Mouse (Mus musculus) lung, embryonic 16.5 days (tissue): ENCODE results near the gene Ankrd9. TPM values are rescaled to one million over a fixed set of nuclear protein-coding genes. Genes with fewer than 3 reads are reported as not detected.

ENCODE experiments used
- ATAC-seq: fragments of 200-750 bp; cut with Nextera tagmentation; 2 replicates; pipeline ENCODE4 v1.8.0; 2017; ENCODE audit warnings: low read depth, mild to moderate bottlenecking, moderate library complexity
- H3K27ac ChIP-seq: fragments of 300-500 bp; sonication (generic); 2 replicates; pipeline ENCODE4 v1.5.1; 2014; ENCODE audit warnings: mild to moderate bottlenecking, control low read depth, low read length
- H3K27me3 ChIP-seq: fragments of 300-500 bp; sonication (generic); 2 replicates; pipeline ENCODE4 v1.6.1; 2014; ENCODE audit warnings: low read depth, low read length, mixed read lengths; ENCODE audit not compliant: control insufficient read depth, insufficient read depth
- H3K36me3 ChIP-seq: fragments of 300-500 bp; sonication (generic); 2 replicates; pipeline ENCODE4 v1.6.1; 2014; ENCODE audit warnings: low read length; ENCODE audit not compliant: control insufficient read depth, insufficient read depth
- H3K4me1 ChIP-seq: fragments of 300-500 bp; sonication (generic); replicated peaks from 2 replicates; pipeline ENCODE4 v1.6.1; 2014; ENCODE audit warnings: low read length, mixed read lengths; ENCODE audit not compliant: control insufficient read depth, insufficient read depth
- H3K4me2 ChIP-seq: fragments of 300-500 bp; sonication (generic); 2 replicates; pipeline ENCODE4 v1.6.1; 2014; ENCODE audit warnings: low read depth, low read length, control low read depth
- H3K4me3 ChIP-seq: fragments of 300-500 bp; sonication (generic); 2 replicates; pipeline ENCODE4 v1.5.1; 2014; ENCODE audit warnings: mild to moderate bottlenecking, low read length, control low read depth
- H3K9ac ChIP-seq: fragments of 300-500 bp; sonication (generic); 2 replicates; pipeline ENCODE4 v1.6.1; 2014; ENCODE audit warnings: low read length, control low read depth
- H3K9me3 ChIP-seq: fragments of 300-500 bp; sonication (generic); 2 replicates; pipeline ENCODE4 v1.6.1; 2016; ENCODE audit warnings: low read length; ENCODE audit not compliant: control insufficient read depth
- WGBS: fragments of 180-500 bp; shearing (Covaris S2); extraction: QIAGEN DNeasy Blood & Tissue Kit; methylation state at CpG from one replicate; pipeline ENCODE4 v1.1.7; 2014; 5-methylcytosine and 5-hydroxymethylcytosine counted together
- polyA plus RNA-seq: library from polyadenylated mRNA; unstranded; fragments of >200 nt; fragmentation: Nextera tagmentation; extraction: Ambion mirVana; gene quantifications from 2 replicates; pipeline ENCODE4 v1.2.1, GENCODE M21; 2015

Ankrd9 gene
- polyA plus RNA-seq, 1 experiment from 2014 or later = 11.8 TPM

DNA sequence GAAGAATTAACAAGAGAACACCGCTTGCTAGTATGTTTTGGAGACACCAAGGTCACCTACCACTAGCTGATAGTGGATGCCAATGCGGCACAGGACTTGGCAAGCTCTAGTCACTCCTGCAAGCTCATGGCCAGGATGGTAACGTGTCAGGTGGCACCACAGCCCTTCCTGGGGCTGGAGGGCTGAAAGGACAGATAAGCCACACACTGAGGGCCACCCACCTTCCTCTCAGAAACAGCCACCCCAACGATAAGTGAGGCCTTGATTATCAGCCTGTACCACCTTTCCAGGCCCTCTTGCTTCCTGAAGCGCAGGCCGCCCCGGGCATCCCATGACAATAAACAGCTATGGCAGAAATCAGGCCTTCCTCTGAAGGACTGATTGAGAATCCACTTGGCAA is 4.5 kb downstream of the Ankrd9 start:
- no peak overlapping the region for H3K27ac ChIP-seq
- no peaks in the 10 kb centered on the region for H3K9me3 ChIP-seq
- no peaks in the 10 kb centered on the region for H3K27me3 ChIP-seq
- H3K36me3 ChIP-seq = peaks cover 17% of the 10 kb centered on the region
- H3K4me2 ChIP-seq = no peak overlapping the region
- H3K4me3 ChIP-seq = no peak overlapping the region
- H3K4me1 ChIP-seq = peaks cover 12% of the 10 kb centered on the region; the same call in 1 of the 2 replicates
- WGBS = 86% methylated on average over 7 of the region's 7 CpGs
- no peak for ATAC-seq
- H3K9ac ChIP-seq = no peak overlapping the region

DNA sequence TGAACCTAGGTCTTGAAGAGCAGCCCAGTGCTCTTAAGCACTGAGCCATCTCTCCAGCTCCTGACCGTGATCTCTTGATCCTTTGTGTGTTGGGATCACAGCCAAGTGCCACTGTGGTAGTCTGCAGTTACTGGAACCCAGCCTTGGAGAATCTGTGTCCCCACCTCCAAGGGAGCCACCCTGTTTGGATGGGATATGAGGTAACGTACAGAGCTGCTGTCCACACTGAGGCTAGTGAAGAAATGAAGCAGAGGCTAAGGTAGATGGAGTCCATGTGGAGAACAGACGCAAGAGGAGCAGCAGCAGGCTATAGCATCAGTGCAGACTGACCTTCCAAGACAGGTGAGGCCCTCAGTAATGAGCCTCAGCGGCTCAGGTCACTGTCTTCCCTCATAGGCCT is 5.0 kb downstream of the Ankrd9 start:
- H3K4me3 ChIP-seq = no peak overlapping the region
- 87% methylated on average over 4 of the region's 4 CpGs for WGBS
- no peak overlapping the region for H3K27ac ChIP-seq
- H3K9ac ChIP-seq = no peak overlapping the region
- H3K36me3 ChIP-seq = peaks cover 21% of the 10 kb centered on the region
- no peaks in the 10 kb centered on the region for H3K27me3 ChIP-seq
- H3K9me3 ChIP-seq = no peaks in the 10 kb centered on the region
- peaks cover 11% of the 10 kb centered on the region; the same call in 1 of the 2 replicates for H3K4me1 ChIP-seq
- no peak overlapping the region for H3K4me2 ChIP-seq
- no peak for ATAC-seq

DNA sequence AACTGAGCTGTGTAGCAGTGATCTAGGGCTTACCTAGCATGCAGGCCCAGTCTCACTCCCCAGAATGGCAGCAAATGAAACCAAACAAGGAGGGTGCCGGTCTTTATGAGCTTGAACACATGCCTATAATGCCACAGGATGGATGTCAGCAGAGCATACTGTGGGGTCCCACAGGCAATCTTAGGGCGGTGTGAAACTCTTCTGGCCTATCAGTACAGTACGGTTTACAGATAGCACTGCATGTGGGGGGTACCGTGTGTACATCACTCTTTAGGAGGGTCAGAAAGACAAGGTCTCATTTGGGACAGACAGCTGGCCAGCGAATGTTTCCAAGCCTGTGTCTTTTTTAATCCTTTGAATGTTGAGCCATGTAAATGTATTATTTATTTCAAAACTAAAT is 6.9 kb downstream of the Ankrd9 start:
- Histone ChIP-seq H3K27me3 (no peaks in the 10 kb centered on the region), H3K27ac (no peak overlapping the region), H3K36me3 (peaks cover 19% of the 10 kb centered on the region), H3K4me3 (no peak overlapping the region), H3K9ac (no peak overlapping the region), H3K9me3 (no peaks in the 10 kb centered on the region), H3K4me2 (no peak overlapping the region), H3K4me1 (no peaks in the 10 kb centered on the region)
- ATAC-seq = no peak
- 90% methylated on average over 5 of the region's 5 CpGs for WGBS

DNA sequence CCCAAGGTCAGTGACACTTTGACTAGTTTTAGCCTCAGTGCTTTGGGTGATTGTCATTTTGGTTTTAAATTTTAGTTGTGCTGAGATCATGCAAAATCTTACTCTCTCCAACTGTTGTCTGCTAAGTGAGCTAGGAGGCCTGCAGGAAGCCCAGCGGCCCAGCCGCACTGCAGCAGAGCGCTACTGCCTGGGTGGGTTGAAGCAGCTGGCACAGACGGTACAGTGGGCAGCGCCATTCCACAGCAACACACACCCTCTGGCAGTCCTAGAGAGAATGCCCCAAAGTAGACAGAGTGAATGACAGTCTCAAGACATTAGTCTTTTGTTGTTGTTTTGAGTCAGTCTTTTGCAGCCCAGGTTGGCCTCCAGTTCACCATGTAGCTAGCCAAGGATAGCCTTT is 8.4 kb downstream of the Ankrd9 start:
- H3K27me3 ChIP-seq = no peaks in the 10 kb centered on the region
- H3K36me3 ChIP-seq = peaks cover 12% of the 10 kb centered on the region
- H3K4me2 ChIP-seq = no peak overlapping the region
- no peaks in the 10 kb centered on the region for H3K9me3 ChIP-seq
- H3K4me3 ChIP-seq = no peak overlapping the region
- no peaks in the 10 kb centered on the region for H3K4me1 ChIP-seq
- ATAC-seq = no peak
- H3K27ac ChIP-seq = no peak overlapping the region
- no peak overlapping the region for H3K9ac ChIP-seq
- 93% methylated on average over 5 of the region's 5 CpGs for WGBS

DNA sequence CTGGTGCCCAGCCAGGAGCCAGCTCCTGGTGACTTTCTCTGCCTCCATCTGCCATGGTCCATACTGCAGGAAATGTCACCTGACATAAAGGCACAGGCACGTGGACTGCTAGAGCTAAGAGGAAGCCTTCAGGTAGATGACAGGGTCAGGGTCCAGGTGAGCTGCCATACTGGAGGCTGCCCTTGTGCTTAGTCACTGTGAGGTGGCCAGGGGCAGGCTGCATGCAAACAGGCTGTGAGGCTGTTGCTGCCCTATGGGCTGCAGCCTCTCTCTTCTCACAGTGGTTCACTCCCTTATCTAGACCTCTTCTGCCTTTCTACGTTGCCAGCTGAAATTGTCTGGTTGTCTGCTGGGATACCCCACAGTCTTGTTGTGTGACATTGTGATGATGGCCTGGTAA is 11.7 kb downstream of the Ankrd9 start:
- no peaks in the 10 kb centered on the region for H3K27me3 ChIP-seq
- no peaks in the 10 kb centered on the region for H3K9me3 ChIP-seq
- H3K9ac ChIP-seq = no peak overlapping the region
- no peak for ATAC-seq
- no peaks in the 10 kb centered on the region for H3K4me1 ChIP-seq
- H3K36me3 ChIP-seq = peaks cover 6% of the 10 kb centered on the region
- H3K4me2 ChIP-seq = no peak overlapping the region
- H3K27ac ChIP-seq = no peak overlapping the region
- 85% methylated on average over 2 of the region's 2 CpGs for WGBS
- no peak overlapping the region for H3K4me3 ChIP-seq

DNA sequence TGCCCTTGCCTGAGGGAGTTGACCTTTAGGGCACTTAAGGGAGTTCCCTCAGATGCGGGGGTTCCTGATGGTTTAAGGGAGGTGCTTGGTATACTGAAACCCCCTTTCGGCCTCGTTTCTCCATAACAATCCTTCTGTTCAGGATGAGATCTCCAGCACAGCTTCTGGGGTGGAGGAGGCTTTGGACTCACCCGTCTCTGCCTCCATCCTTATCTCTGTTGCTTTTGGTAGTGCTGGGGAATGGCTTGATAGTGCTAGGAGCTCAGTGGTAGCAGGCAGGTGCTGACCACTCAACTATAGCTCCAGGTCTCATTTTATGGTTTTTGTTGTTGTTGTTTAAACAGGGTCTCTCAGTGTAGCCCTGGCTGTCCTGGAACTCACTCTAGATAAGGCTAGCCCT is 12.8 kb downstream of the Ankrd9 start:
- no peak overlapping the region for H3K4me2 ChIP-seq
- no peak overlapping the region for H3K9ac ChIP-seq
- no peaks in the 10 kb centered on the region for H3K4me1 ChIP-seq
- no peaks in the 10 kb centered on the region for H3K9me3 ChIP-seq
- no peak for ATAC-seq
- peaks cover 6% of the 10 kb centered on the region for H3K36me3 ChIP-seq
- 70% methylated on average over 4 of the region's 4 CpGs for WGBS
- no peaks in the 10 kb centered on the region for H3K27me3 ChIP-seq
- H3K4me3 ChIP-seq = no peak overlapping the region
- no peak overlapping the region for H3K27ac ChIP-seq

DNA sequence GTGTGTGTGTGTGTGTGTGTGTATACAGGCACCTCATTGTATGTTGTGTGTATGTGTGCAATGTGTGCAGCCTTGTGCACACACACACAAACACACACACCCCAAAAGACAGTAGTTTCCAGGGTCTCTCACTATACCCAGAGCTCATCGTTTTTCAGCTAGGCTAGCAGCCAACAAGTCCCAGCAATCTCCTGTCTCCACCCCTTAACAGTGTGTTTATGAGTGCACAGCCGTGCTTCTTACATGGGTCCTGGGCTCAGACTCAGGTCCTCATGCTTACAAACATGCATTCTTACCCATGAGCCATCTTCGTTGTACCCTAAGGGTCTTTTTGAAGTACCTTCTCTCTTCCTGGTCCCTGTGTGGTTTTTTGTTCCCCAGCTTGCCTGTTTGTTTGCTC is 13.3 kb downstream of the Ankrd9 start:
- H3K4me3 ChIP-seq = no peak overlapping the region
- ATAC-seq = no peak
- no peak overlapping the region for H3K4me2 ChIP-seq
- H3K36me3 ChIP-seq = peaks cover 6% of the 10 kb centered on the region
- H3K4me1 ChIP-seq = no peaks in the 10 kb centered on the region
- H3K9me3 ChIP-seq = no peaks in the 10 kb centered on the region
- H3K27ac ChIP-seq = no peak overlapping the region
- H3K27me3 ChIP-seq = no peaks in the 10 kb centered on the region
- no peak overlapping the region for H3K9ac ChIP-seq
- 39% methylated on average over 3 of the region's 3 CpGs for WGBS

DNA sequence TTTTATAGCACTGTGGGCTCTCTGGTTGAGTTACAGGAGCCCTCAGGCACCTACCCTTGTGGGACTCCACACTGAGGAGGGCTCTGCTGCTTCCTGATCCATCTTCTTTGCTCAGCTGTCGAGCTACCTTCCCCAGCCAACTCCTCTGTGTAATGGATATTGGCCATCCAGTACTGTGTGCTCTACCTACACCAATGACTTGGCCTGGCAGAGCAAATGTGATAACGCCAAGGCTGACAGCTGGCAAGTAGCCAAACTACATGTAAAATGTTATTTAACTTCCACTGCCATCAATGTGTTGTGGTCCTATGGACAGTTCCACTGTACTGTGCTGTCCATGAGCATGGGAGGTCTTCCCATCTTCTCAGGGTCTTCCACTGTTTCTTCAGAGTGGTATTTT is 16.9 kb downstream of the Ankrd9 start:
- H3K4me2 ChIP-seq = no peak overlapping the region
- no peaks in the 10 kb centered on the region for H3K4me1 ChIP-seq
- no peak overlapping the region for H3K9ac ChIP-seq
- no peaks in the 10 kb centered on the region for H3K36me3 ChIP-seq
- WGBS = 57% methylated on average over 2 of the region's 2 CpGs
- H3K27ac ChIP-seq = no peak overlapping the region
- no peaks in the 10 kb centered on the region for H3K27me3 ChIP-seq
- no peak overlapping the region for H3K4me3 ChIP-seq
- H3K9me3 ChIP-seq = no peaks in the 10 kb centered on the region
- ATAC-seq = no peak

DNA sequence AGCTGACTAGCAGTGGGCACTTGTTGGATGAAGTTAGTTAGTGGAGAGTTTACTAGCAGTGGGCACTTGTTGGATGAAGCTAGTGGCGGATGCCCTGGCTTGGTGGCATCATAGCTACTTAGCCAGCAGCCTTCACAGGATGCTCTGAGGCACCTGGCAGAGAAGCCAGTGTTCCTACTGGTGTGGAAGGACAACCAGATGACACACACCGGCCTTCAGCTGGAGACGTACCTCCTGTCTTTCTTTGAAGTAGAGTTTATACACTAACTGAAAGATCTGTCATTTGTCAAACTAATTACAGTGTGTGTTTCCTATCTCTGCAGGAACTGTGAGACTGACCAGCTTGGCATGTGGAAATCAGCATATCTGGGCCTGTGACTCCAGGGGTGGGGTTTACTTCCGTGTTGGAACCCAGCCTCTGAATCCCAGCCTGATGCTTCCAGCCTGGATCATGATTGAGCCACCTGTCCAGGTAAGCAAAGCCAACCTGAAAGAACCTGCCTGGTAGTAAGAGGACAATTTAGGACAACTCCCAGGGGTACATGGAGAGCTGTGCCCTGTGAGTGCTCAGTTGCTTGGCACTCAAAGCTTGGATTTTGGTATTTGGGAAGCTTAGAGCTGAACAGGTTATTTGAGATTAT is 24.4 kb downstream of the Ankrd9 start:
- no peak overlapping the region for H3K9ac ChIP-seq
- H3K4me3 ChIP-seq = no peak overlapping the region
- H3K4me1 ChIP-seq = no peaks in the 10 kb centered on the region
- no peak overlapping the region for H3K4me2 ChIP-seq
- peaks cover 7% of the 10 kb centered on the region; the same call in 1 of the 2 replicates for H3K36me3 ChIP-seq
- 63% methylated on average over 4 of the region's 4 CpGs for WGBS
- H3K27me3 ChIP-seq = no peaks in the 10 kb centered on the region
- ATAC-seq = no peak
- no peak overlapping the region for H3K27ac ChIP-seq
- no peaks in the 10 kb centered on the region for H3K9me3 ChIP-seq

DNA sequence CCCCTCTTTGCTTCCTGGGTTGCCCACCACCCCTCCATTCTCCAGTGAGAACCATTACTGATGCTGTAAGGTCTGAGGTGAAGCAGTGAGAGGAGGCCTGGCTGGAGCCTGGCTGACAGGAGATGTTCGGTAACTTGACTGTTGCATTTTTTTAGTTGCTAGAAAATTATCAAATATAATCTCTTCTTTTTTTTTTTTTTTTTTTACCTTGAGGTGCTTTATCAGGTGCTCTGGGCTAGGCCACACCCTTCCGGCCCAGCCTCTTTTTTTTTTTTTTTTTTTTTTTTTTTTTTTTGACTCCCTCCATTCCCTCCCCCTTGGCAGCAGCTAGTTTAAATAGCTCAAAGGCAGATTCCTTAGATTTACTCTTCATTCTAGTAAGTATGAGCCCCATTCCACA is 24.9 kb downstream of the Ankrd9 start:
- H3K9me3 ChIP-seq = no peaks in the 10 kb centered on the region
- no peak overlapping the region for H3K9ac ChIP-seq
- no peak overlapping the region for H3K27ac ChIP-seq
- no peak overlapping the region for H3K4me2 ChIP-seq
- H3K27me3 ChIP-seq = no peaks in the 10 kb centered on the region
- H3K4me1 ChIP-seq = no peaks in the 10 kb centered on the region
- H3K4me3 ChIP-seq = no peak overlapping the region
- WGBS = 79% methylated on average over 2 of the region's 2 CpGs
- H3K36me3 ChIP-seq = peaks cover 7% of the 10 kb centered on the region; the same call in 1 of the 2 replicates
- ATAC-seq = no peak
